Mouse (Mus musculus) CH12.LX (cell line): ENCODE measurements at regions not wholly inside any gene's neighbourhood (a gene's known extent, or its start where the extent isn't known, plus 50 kb on each side); places are given as distances from the start of the nearest gene placed in this dataset.

ENCODE experiments used
- DNase-seq: peaks from one replicate; pipeline ENCODE4 v3.0.0-alpha.2; 2013; ENCODE audit errors: extremely low read depth
- H3K27ac ChIP-seq: 2 replicates; pipeline ENCODE4 v1.5.1; 2012; ENCODE audit warnings: low read depth, mild to moderate bottlenecking, control low read depth, moderate library complexity; ENCODE audit not compliant: insufficient read depth
- H3K27me3 ChIP-seq: replicated peaks from 2 replicates; pipeline ENCODE3; 2012; ENCODE audit warnings: inconsistent platforms
- H3K36me3 ChIP-seq, 2 experiments: replicated peaks in 1 of 2; 2 replicates each; pipeline versions ENCODE3 to v1.6.1; 2012; ENCODE audit warnings: inconsistent platforms in 1 of 2, low read length in 1 of 2, mild to moderate bottlenecking in 1 of 2, mixed read lengths in 1 of 2, moderate library complexity in 1 of 2; ENCODE audit not compliant: control insufficient read depth in 1 of 2, insufficient read depth in 1 of 2
- H3K4me1 ChIP-seq, 2 experiments: 2 replicates each; pipeline ENCODE4 v1.6.1; 2012; ENCODE audit warnings: inconsistent platforms in 1 of 2, moderate library complexity in 1 of 2; ENCODE audit not compliant: insufficient read depth in 2 of 2, control insufficient read depth in 1 of 2
- H3K4me2 ChIP-seq: 2 replicates; pipeline ENCODE4 v1.6.1; 2012; ENCODE audit warnings: low read depth, mild to moderate bottlenecking, control low read depth; ENCODE audit not compliant: poor library complexity, insufficient read depth, severe bottlenecking
- H3K4me3 ChIP-seq, 3 experiments: fragments of 150-350 bp in 1 of 3; sonication (generic) in 1 of 3; replicated peaks in 1 of 3; 2 replicates each; pipeline versions ENCODE3 to v1.5.1; 2011 to 2012; ENCODE audit warnings: low read depth in 2 of 3, low read length in 2 of 3, mild to moderate bottlenecking in 2 of 3, moderate library complexity in 2 of 3, control low read depth in 1 of 3, improper control_type of control experiment in 1 of 3, inconsistent platforms in 1 of 3, mixed read lengths in 1 of 3; ENCODE audit not compliant: poor library complexity in 1 of 3
- H3K79me2 ChIP-seq: replicated peaks from 2 replicates; pipeline ENCODE4 v1.6.1; 2012; ENCODE audit warnings: mild to moderate bottlenecking, moderate library complexity; ENCODE audit not compliant: control insufficient read depth, poor library complexity, insufficient read depth, severe bottlenecking; ENCODE audit errors: extremely low read depth
- H3K9ac ChIP-seq: 2 replicates; pipeline ENCODE4 v1.6.1; 2012; ENCODE audit warnings: low read depth, mild to moderate bottlenecking, control low read depth, moderate library complexity; ENCODE audit not compliant: insufficient read depth
- H3K9me3 ChIP-seq: replicated peaks from 2 replicates; pipeline ENCODE3; 2012; ENCODE audit warnings: low read length, inconsistent platforms, mixed read lengths
- BHLHE40 ChIP-seq: IDR thresholded peaks from 2 replicates; pipeline ENCODE4 v1.6.1; 2011; ENCODE audit warnings: mild to moderate bottlenecking, low read depth, low read length, improper control_type of control experiment
- CHD2 ChIP-seq: IDR thresholded peaks from 2 replicates; pipeline ENCODE4 v1.6.1; 2011; ENCODE audit warnings: low read length, improper control_type of control experiment
- CTCF ChIP-seq, 2 experiments: IDR thresholded peaks in 1 of 2; conservative IDR thresholded peaks in 1 of 2; 2 replicates each; pipeline ENCODE4 v1.5.1; 2011 to 2012; ENCODE audit warnings: low read depth in 2 of 2, low read length in 2 of 2, improper control_type of control experiment in 1 of 2, inconsistent platforms in 1 of 2, mild to moderate bottlenecking in 1 of 2, moderate library complexity in 1 of 2
- E2F4 ChIP-seq: IDR thresholded peaks from 2 replicates; pipeline ENCODE4 v1.6.1; 2011; ENCODE audit warnings: low read depth, low read length, improper control_type of control experiment; ENCODE audit not compliant: insufficient replicate concordance
- ELF1 ChIP-seq: IDR thresholded peaks from 2 replicates; pipeline ENCODE4 v1.6.1; 2014; ENCODE audit warnings: low read depth, mild to moderate bottlenecking, inconsistent platforms, low read length, improper control_type of control experiment
- EP300 ChIP-seq: IDR thresholded peaks from 2 replicates; pipeline ENCODE4 v1.6.1; 2011; ENCODE audit warnings: low read length, improper control_type of control experiment
- ETS1 ChIP-seq: conservative IDR thresholded peaks from 2 replicates; pipeline ENCODE4 v1.6.1; 2012; ENCODE audit warnings: low read depth, mild to moderate bottlenecking, inconsistent platforms, low read length, improper control_type of control experiment, moderate library complexity
- HCFC1 ChIP-seq: IDR thresholded peaks from 2 replicates; pipeline ENCODE4 v1.6.1; 2012; ENCODE audit warnings: low read depth, mild to moderate bottlenecking, inconsistent platforms, low read length, improper control_type of control experiment
- IRF4 ChIP-seq: IDR thresholded peaks from 2 replicates; pipeline ENCODE4 v1.6.1; 2014; ENCODE audit warnings: low read depth, mild to moderate bottlenecking, inconsistent platforms, low read length, improper control_type of control experiment
- MAFK ChIP-seq: IDR thresholded peaks from 2 replicates; pipeline ENCODE4 v1.6.1; 2011; ENCODE audit warnings: low read length, improper control_type of control experiment; ENCODE audit not compliant: insufficient replicate concordance
- MAX ChIP-seq: IDR thresholded peaks from 2 replicates; pipeline ENCODE4 v1.6.1; 2011; ENCODE audit warnings: low read length, improper control_type of control experiment
- MAZ ChIP-seq: IDR thresholded peaks from 2 replicates; pipeline ENCODE4 v1.6.1; 2012; ENCODE audit warnings: low read depth, mild to moderate bottlenecking, inconsistent platforms, low read length, improper control_type of control experiment, moderate library complexity
- NELFE ChIP-seq: IDR thresholded peaks from 2 replicates; pipeline ENCODE4 v1.6.1; 2011; ENCODE audit warnings: low read depth, low read length, improper control_type of control experiment
- POLR2A ChIP-seq: IDR thresholded peaks from 2 replicates; pipeline ENCODE4 v1.6.1; 2011; ENCODE audit warnings: low read depth, mild to moderate bottlenecking, improper control_type of control experiment, low read length
- RAD21 ChIP-seq: IDR thresholded peaks from 2 replicates; pipeline ENCODE4 v1.6.1; 2011; ENCODE audit warnings: low read depth, mild to moderate bottlenecking, low read length, improper control_type of control experiment, moderate library complexity
- RCOR1 ChIP-seq: conservative IDR thresholded peaks from 2 replicates; pipeline ENCODE4 v1.6.1; 2012; ENCODE audit warnings: low read depth, mild to moderate bottlenecking, inconsistent platforms, low read length, improper control_type of control experiment
- SIN3A ChIP-seq: IDR thresholded peaks from 2 replicates; pipeline ENCODE4 v1.6.1; 2012; ENCODE audit warnings: low read length, improper control_type of control experiment, inconsistent platforms
- TBP ChIP-seq: conservative IDR thresholded peaks from 2 replicates; pipeline ENCODE4 v1.6.1; 2011; ENCODE audit warnings: low read depth, low read length, improper control_type of control experiment
- UBTF ChIP-seq: IDR thresholded peaks from 2 replicates; pipeline ENCODE4 v1.6.1; 2012; ENCODE audit warnings: low read depth, mild to moderate bottlenecking, inconsistent platforms, low read length, improper control_type of control experiment, moderate library complexity
- USF1 ChIP-seq: IDR thresholded peaks from 2 replicates; pipeline ENCODE4 v1.6.1; 2014; ENCODE audit warnings: low read depth, mild to moderate bottlenecking, inconsistent platforms, low read length, improper control_type of control experiment
- ZC3H11A ChIP-seq: IDR thresholded peaks from 2 replicates; pipeline ENCODE4 v1.6.1; 2012; ENCODE audit warnings: low read depth, mild to moderate bottlenecking, inconsistent platforms, low read length, improper control_type of control experiment
- dilution Hi-C: fragments of 300-500 bp; cut with MboI; formaldehyde crosslinking; loops from 2 replicates; pipeline ENCODE4 v1.14.3; 2020; ENCODE audit warnings: low sequenced_read_pairs; ENCODE audit not compliant: extremely low pct_unique_long_range_greater_than_20kb, extremely low pct_ligation_motif_present
- in situ Hi-C: fragments of 300-500 bp; cut with MboI; formaldehyde crosslinking; loops from 3 replicates; pipeline ENCODE4 v1.14.3; 2019; ENCODE audit warnings: low sequenced_read_pairs, low pct_ligation_motif_present, low pct_unique_long_range_greater_than_20kb, mixed read lengths

DNA sequence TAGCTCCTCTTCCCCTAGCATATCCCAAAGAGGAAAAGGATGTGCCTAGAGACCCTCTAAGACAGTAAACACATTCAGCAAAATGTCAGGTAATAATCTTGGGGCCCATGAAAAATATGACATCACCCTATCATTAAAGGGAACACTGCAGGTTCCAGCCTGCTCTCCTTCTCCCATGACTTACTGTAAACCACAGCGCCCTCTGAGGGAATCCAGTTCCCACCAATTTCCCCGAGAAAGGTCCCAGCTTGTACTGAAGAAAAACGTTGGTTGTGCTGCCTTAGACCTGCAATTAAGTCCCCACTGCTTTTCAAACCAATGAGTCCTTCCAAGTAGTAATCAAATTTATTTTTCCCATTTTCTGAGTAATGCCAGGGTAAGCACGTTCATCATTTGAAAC lies 251.0 kb upstream of the Pard3b start:
- no peak overlapping the region for H3K27ac ChIP-seq
- in situ Hi-C loops: no loop called here
- H3K9ac ChIP-seq: no peak overlapping the region
- H3K4me3 ChIP-seq: no peak overlapping the region
- TF ChIP-seq CHD2: no peak
- no peak for TF ChIP-seq POLR2A
- no peak for TF ChIP-seq MAX
- TF ChIP-seq ZC3H11A: no peak
- H3K79me2 ChIP-seq: no peaks in the 10 kb centered on the region
- no peak overlapping the region for H3K4me2 ChIP-seq
- H3K4me1 ChIP-seq: no peaks in the 10 kb centered on the region
- H3K36me3 ChIP-seq: no peaks in the 10 kb centered on the region
- dilution Hi-C loops: no loop called here
- H3K9me3 ChIP-seq: no peaks in the 10 kb centered on the region
- H3K27me3 ChIP-seq: no peaks in the 10 kb centered on the region
- DNase-seq: no peak

DNA sequence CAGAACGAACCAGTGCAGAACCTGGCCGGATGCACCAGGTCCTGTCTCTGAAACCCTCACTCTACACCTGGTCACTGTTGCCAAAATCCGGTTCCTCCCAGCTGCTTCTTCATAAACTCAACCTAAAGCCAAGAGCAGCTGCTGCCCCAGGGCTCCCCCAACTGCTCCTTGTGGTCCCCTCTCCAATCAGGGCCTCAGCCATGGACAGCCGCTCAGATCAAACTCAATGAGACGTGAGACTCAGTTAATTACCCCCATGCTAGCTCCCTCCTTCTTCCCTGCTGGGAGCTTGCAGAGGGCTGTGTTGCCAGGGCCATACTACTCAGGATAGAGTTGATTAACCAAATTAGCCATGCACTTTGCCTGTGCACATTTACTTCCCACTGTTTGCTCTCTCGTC lies 240.8 kb upstream of the Pard3b start:
- H3K9me3 ChIP-seq: no peaks in the 10 kb centered on the region
- no peak overlapping the region for H3K9ac ChIP-seq
- dilution Hi-C loops: no loop called here
- no peaks in the 10 kb centered on the region for H3K79me2 ChIP-seq
- in situ Hi-C loops: no loop called here
- H3K4me3 ChIP-seq: no peak overlapping the region
- peaks cover 0 to 4% of the 10 kb centered on the region in 2 experiments; a peak in 2 of 4 replicates for H3K4me1 ChIP-seq
- H3K4me2 ChIP-seq: no peak overlapping the region
- H3K27me3 ChIP-seq: no peaks in the 10 kb centered on the region
- no peak for DNase-seq
- no peaks in the 10 kb centered on the region for H3K36me3 ChIP-seq
- H3K27ac ChIP-seq: no peak overlapping the region
- no peak for TF ChIP-seq SIN3A
- TF ChIP-seq RAD21: no peak
- TF ChIP-seq RCOR1: no peak
- TF ChIP-seq BHLHE40: no peak
- TF ChIP-seq POLR2A: no peak
- TF ChIP-seq HCFC1: no peak
- no peak for TF ChIP-seq NELFE
- TF ChIP-seq ETS1: no peak
- TF ChIP-seq MAFK: no peak
- no peak for TF ChIP-seq TBP
- TF ChIP-seq E2F4: no peak
- no peak for TF ChIP-seq MAZ
- TF ChIP-seq USF1: no peak
- no peak for TF ChIP-seq EP300
- TF ChIP-seq UBTF: no peak
- TF ChIP-seq IRF4: no peak
- TF ChIP-seq ELF1: no peak
- TF ChIP-seq CTCF (conservative IDR thresholded peaks at IDR 0.05 in 1 of 2, IDR thresholded peaks at IDR 0.05 in 1 of 2; ENCODE audit: low read depth in 2 of 2, low read length in 2 of 2): no peak
- TF ChIP-seq CHD2: no peak
- TF ChIP-seq, all 38 proteins: peak for 0
